Mouse (Mus musculus) brain, embryonic 14.5 days (tissue): ENCODE data around the gene Foxk2. TPM values are rescaled to one million over a fixed set of nuclear protein-coding genes. Genes with fewer than 3 reads are reported as not detected.

Experiments
- DNase-seq: peaks from one replicate; pipeline ENCODE4 v3.0.0-alpha.2; 2011; ENCODE audit warnings: low read depth
- CTCF ChIP-seq: fragments of 200-500 bp; IDR thresholded peaks from 2 replicates; pipeline ENCODE4 v1.5.1; 2012; ENCODE audit warnings: inconsistent platforms, mild to moderate bottlenecking, moderate library complexity, borderline replicate concordance; ENCODE audit not compliant: insufficient read depth, insufficient read length; ENCODE audit errors: extremely low read depth
- POLR2A ChIP-seq: fragments of 200-500 bp; IDR thresholded peaks from 2 replicates; pipeline ENCODE4 v1.6.1; 2012; ENCODE audit warnings: mild to moderate bottlenecking, inconsistent platforms, borderline replicate concordance; ENCODE audit not compliant: poor library complexity, insufficient read depth, insufficient read length, severe bottlenecking; ENCODE audit errors: extremely low read depth
- polyA plus RNA-seq: library from polyadenylated mRNA; depleted of rRNA; stranded (reverse); fragments of >200 nt; gene quantifications from 2 replicates; pipeline ENCODE4 v1.2.3, GENCODE M21; 2012; rRNA removed

Gene Foxk2
- 67.6 and 85.4 TPM in 2 replicates for polyA plus RNA-seq

- DNase-seq: peak; percentile 98
- TF ChIP-seq POLR2A (peak; percentile 69; the same call in 1 of the 2 replicates), CTCF (no peak)
These were observed at the start of gene Foxk2 for GRCm38 (mm10) chr11:121259160-121260100. Foxk2 (plus strand) TSS chr11:121259990.

- TF ChIP-seq POLR2A: no peak
- no peak for TF ChIP-seq CTCF
- no peak for DNase-seq
These were observed 43.0 kb upstream of the Foxk2 start for GRCm38 (mm10) chr11:121216831-121217230.

GRCm38 (mm10) chr11:121219776-121220175, 40.0 kb upstream of the Foxk2 start:
- TF ChIP-seq POLR2A (no peak), CTCF (no peak)

GRCm38 (mm10) chr11:121220771-121221170, 39.0 kb upstream of the Foxk2 start:
- no peak for TF ChIP-seq POLR2A
- TF ChIP-seq CTCF: no peak
- DNase-seq: no peak

More at GRCm38 (mm10) chr11:121219776-121220175, 40.0 kb upstream of the Foxk2 start:
- DNase-seq: no peak

- no peak for DNase-seq
- TF ChIP-seq CTCF (no peak), POLR2A (no peak)
These were observed 38.3 kb upstream of the Foxk2 start for GRCm38 (mm10) chr11:121221321-121222010.

GRCm38 (mm10) chr11:121228129-121229017, 31.4 kb upstream of the Foxk2 start:
- no peak for TF ChIP-seq CTCF
- TF ChIP-seq POLR2A: no peak
- no peak for DNase-seq

GRCm38 (mm10) chr11:121229018-121229439, 30.8 kb upstream of the Foxk2 start, which contains the start of gene Cybc1:
Cybc1 (minus strand) TSS chr11:121229322.
- peak; percentile 92 for DNase-seq
- TF ChIP-seq POLR2A (no peak), CTCF (0 out of 2 replicates have a peak, but pooled peaks have one; percentile 17)

- no peak for DNase-seq
- TF ChIP-seq POLR2A (no peak), CTCF (no peak)
These were observed 28.6 kb upstream of the Foxk2 start for GRCm38 (mm10) chr11:121231191-121231590.

GRCm38 (mm10) chr11:121231628-121232291, 28.0 kb upstream of the Foxk2 start:
- TF ChIP-seq POLR2A (no peak), CTCF (no peak)
- peak; percentile 13 for DNase-seq

GRCm38 (mm10) chr11:121232706-121233105, 27.1 kb upstream of the Foxk2 start:
- TF ChIP-seq POLR2A: no peak
- TF ChIP-seq CTCF: no peak
- DNase-seq: no peak
